Mouse (Mus musculus) liver, embryonic 15.5 days (tissue): ENCODE results near the gene Rag1. TPM values are rescaled to one million over a fixed set of nuclear protein-coding genes. Genes with fewer than 3 reads are reported as not detected.

ENCODE experiments used
- ATAC-seq: fragments of 200-750 bp; cut with Nextera tagmentation; 2 replicates; pipeline ENCODE4 v1.8.0; 2017; ENCODE audit warnings: moderate number of reproducible peaks, mild to moderate bottlenecking, moderate library complexity; ENCODE audit not compliant: insufficient read depth
- H3K27ac ChIP-seq: fragments of 300-500 bp; sonication (generic); replicated peaks from 2 replicates; pipeline ENCODE4 v1.5.1; 2015; ENCODE audit warnings: mild to moderate bottlenecking, inconsistent platforms
- H3K27me3 ChIP-seq: fragments of 300-500 bp; sonication (generic); 2 replicates; pipeline ENCODE4 v1.6.1; 2015; ENCODE audit warnings: mild to moderate bottlenecking, inconsistent platforms
- H3K36me3 ChIP-seq: fragments of 300-500 bp; sonication (generic); replicated peaks from 2 replicates; pipeline ENCODE4 v1.6.1; 2015; ENCODE audit warnings: moderate library complexity, mild to moderate bottlenecking, inconsistent platforms
- H3K4me1 ChIP-seq: fragments of 300-500 bp; sonication (generic); replicated peaks from 2 replicates; pipeline ENCODE4 v1.6.1; 2015; ENCODE audit warnings: inconsistent platforms
- H3K4me2 ChIP-seq: fragments of 300-500 bp; sonication (generic); 2 replicates; pipeline ENCODE4 v1.6.1; 2015; ENCODE audit warnings: moderate library complexity, mild to moderate bottlenecking, inconsistent platforms
- H3K4me3 ChIP-seq: fragments of 300-500 bp; sonication (generic); replicated peaks from 2 replicates; pipeline ENCODE4 v1.5.1; 2015; ENCODE audit warnings: mild to moderate bottlenecking, inconsistent platforms
- H3K9ac ChIP-seq: fragments of 300-500 bp; sonication (generic); 2 replicates; pipeline ENCODE4 v1.6.1; 2015; ENCODE audit warnings: moderate library complexity, mild to moderate bottlenecking, inconsistent platforms
- H3K9me3 ChIP-seq: fragments of 300-500 bp; sonication (generic); replicated peaks from 2 replicates; pipeline ENCODE4 v1.6.1; 2016; ENCODE audit warnings: inconsistent platforms
- WGBS: fragments of 180-500 bp; shearing (Covaris S2); methylation state at CpG from one replicate; pipeline ENCODE4 v1.1.7; 2015; ENCODE audit warnings: mixed read lengths; ENCODE audit not compliant: insufficient replicate concordance; 5-methylcytosine and 5-hydroxymethylcytosine counted together
- polyA plus RNA-seq: library from polyadenylated mRNA; unstranded; fragments of >200 nt; fragmentation: Nextera tagmentation; extraction: Ambion mirVana; gene quantifications from 2 replicates; pipeline ENCODE4 v1.2.1, GENCODE M21; 2015

The Rag1 gene
- polyA plus RNA-seq, 1 experiment from 2014 or later = 0.28 TPM

DNA sequence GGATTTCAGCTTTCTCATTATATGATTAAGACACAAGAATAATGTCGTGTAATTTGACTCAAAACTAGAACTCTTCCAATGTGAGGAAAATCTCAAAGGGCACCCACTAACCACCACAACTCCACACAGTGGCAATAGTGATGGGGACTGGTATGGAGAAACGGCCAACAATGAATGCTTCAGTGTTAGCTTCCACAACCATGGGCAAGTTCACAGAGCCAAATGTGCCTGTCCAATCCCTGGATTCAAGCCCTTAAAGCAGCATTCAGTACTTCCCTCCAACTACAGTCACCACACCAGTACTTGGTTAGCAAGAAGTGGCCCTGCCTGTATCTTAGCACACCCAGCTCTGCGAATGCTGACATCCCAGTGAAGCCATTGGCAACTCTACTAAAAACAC lies 38.4 kb downstream of the Rag1 start:
- 65% methylated on average over 3 of the region's 3 CpGs for WGBS
- H3K36me3 ChIP-seq = no peaks in the 10 kb centered on the region
- no peak overlapping the region for H3K4me3 ChIP-seq
- no peak overlapping the region for H3K27ac ChIP-seq
- no peaks in the 10 kb centered on the region for H3K9me3 ChIP-seq
- H3K4me1 ChIP-seq = no peaks in the 10 kb centered on the region
- no peak overlapping the region for H3K9ac ChIP-seq
- no peak for ATAC-seq
- H3K4me2 ChIP-seq = no peak overlapping the region
- no peaks in the 10 kb centered on the region for H3K27me3 ChIP-seq

- H3K4me3 ChIP-seq = no peak overlapping the region
- H3K27me3 ChIP-seq = no peaks in the 10 kb centered on the region
- H3K9ac ChIP-seq = no peak overlapping the region
- H3K4me2 ChIP-seq = no peak overlapping the region
- ATAC-seq = no peak
- H3K4me1 ChIP-seq = no peaks in the 10 kb centered on the region
- H3K9me3 ChIP-seq = no peaks in the 10 kb centered on the region
- no peaks in the 10 kb centered on the region for H3K36me3 ChIP-seq
- 69% methylated on average over 7 of the region's 7 CpGs for WGBS
- no peak overlapping the region for H3K27ac ChIP-seq
These were observed 40.9 kb downstream of the Rag1 start for GRCm38 (mm10) chr2:101608232-101608894.

GRCm38 (mm10) chr2:101603099-101603498 lies 46.2 kb downstream of the Rag1 start:
- Histone ChIP-seq H3K9ac (no peak overlapping the region), H3K4me3 (no peak overlapping the region), H3K4me2 (no peak overlapping the region), H3K36me3 (no peaks in the 10 kb centered on the region), H3K4me1 (no peaks in the 10 kb centered on the region), H3K27ac (no peak overlapping the region), H3K9me3 (no peaks in the 10 kb centered on the region), H3K27me3 (no peaks in the 10 kb centered on the region)
- no peak for ATAC-seq
- 64% methylated on average over 1 of the region's 1 CpGs for WGBS

DNA sequence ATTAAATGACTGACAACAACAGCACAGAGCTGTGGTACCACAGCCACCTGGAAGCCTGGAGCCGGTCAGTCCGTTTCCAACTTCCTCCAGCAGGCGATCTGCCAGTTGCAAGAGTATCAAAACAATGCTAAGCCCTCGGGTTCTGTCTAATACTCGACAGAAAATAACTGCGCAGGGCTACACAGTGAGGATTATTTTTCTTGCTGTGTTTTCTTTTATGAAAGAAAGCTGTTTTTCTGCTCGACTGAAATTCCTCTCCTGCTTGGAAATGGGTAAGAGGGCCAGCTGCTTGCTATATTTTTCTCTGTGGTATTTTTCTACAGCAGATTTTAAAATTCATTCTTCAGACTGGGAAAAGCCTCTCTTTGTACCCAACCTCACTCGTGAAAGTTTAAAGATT lies 48.6 kb downstream of the Rag1 start:
- no peak for ATAC-seq
- 38% methylated on average over 8 of the region's 8 CpGs for WGBS
- no peak overlapping the region for H3K4me3 ChIP-seq
- H3K36me3 ChIP-seq = no peaks in the 10 kb centered on the region
- no peaks in the 10 kb centered on the region for H3K27me3 ChIP-seq
- H3K4me2 ChIP-seq = no peak overlapping the region
- no peaks in the 10 kb centered on the region for H3K4me1 ChIP-seq
- H3K9me3 ChIP-seq = no peaks in the 10 kb centered on the region
- H3K9ac ChIP-seq = no peak overlapping the region
- no peak overlapping the region for H3K27ac ChIP-seq

GRCm38 (mm10) chr2:101598190-101599181 lies 50.8 kb downstream of the Rag1 start:
- H3K9me3 ChIP-seq = no peaks in the 10 kb centered on the region
- H3K27me3 ChIP-seq = no peaks in the 10 kb centered on the region
- no peak for ATAC-seq
- no peak overlapping the region for H3K27ac ChIP-seq
- no peaks in the 10 kb centered on the region for H3K4me1 ChIP-seq
- 64% methylated on average over 13 of the region's 13 CpGs for WGBS
- no peak overlapping the region for H3K4me2 ChIP-seq
- H3K4me3 ChIP-seq = no peak overlapping the region
- H3K36me3 ChIP-seq = no peaks in the 10 kb centered on the region
- no peak overlapping the region for H3K9ac ChIP-seq

DNA sequence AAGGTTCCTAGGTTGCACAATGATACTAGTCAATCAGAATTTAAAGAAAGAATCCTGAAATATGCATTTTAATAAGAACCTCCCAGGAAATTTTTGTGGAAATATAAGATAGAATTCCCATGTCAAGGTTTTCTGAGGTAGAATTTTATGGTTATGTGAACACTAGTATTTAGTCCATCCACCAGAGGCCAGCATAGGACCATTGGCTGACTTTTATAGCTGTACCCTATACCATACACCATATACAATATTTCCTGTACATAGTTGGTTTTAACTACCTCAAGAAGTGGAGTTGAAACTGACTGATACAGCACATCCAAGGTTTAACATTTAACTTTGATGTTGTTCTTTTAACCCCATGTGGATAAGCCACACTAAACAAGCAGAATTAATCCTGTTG lies 52.1 kb downstream of the Rag1 start:
- Histone ChIP-seq H3K36me3 (no peaks in the 10 kb centered on the region), H3K27ac (no peak overlapping the region), H3K4me2 (no peak overlapping the region), H3K27me3 (no peaks in the 10 kb centered on the region), H3K4me3 (no peak overlapping the region), H3K4me1 (no peaks in the 10 kb centered on the region), H3K9me3 (no peaks in the 10 kb centered on the region), H3K9ac (no peak overlapping the region)
- ATAC-seq = no peak

GRCm38 (mm10) chr2:101594681-101595080 lies 54.6 kb downstream of the Rag1 start:
- no peak overlapping the region for H3K27ac ChIP-seq
- WGBS = 59% methylated on average over 5 of the region's 5 CpGs
- no peaks in the 10 kb centered on the region for H3K36me3 ChIP-seq
- ATAC-seq = no peak
- H3K4me1 ChIP-seq = no peaks in the 10 kb centered on the region
- no peaks in the 10 kb centered on the region for H3K9me3 ChIP-seq
- H3K4me3 ChIP-seq = no peak overlapping the region
- no peaks in the 10 kb centered on the region for H3K27me3 ChIP-seq
- no peak overlapping the region for H3K4me2 ChIP-seq
- H3K9ac ChIP-seq = no peak overlapping the region

DNA sequence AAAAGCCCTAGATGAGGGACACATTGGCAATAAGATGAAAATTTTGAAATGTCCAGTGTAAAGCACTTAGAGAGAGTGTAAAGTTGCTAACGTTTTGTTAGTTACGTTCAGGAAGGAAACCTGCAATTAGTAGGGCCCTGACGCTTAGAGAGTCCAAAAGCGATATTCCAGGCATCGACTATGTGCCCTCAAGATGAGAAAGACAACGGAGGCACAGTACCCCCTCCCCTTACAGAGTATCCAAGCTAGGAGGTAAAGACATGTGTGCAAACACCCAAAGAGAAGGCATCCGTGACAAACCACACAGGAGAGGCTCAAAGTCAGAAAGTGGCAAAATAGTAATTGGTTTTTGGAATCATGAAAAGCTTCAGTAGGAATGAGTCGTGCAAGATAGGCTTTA lies 56.4 kb downstream of the Rag1 start:
- no peaks in the 10 kb centered on the region for H3K27me3 ChIP-seq
- H3K27ac ChIP-seq = no peak overlapping the region
- H3K36me3 ChIP-seq = no peaks in the 10 kb centered on the region
- no peak overlapping the region for H3K9ac ChIP-seq
- H3K4me3 ChIP-seq = no peak overlapping the region
- H3K4me1 ChIP-seq = no peaks in the 10 kb centered on the region
- no peak for ATAC-seq
- H3K9me3 ChIP-seq = no peaks in the 10 kb centered on the region
- 67% methylated on average over 8 of the region's 8 CpGs for WGBS
- H3K4me2 ChIP-seq = no peak overlapping the region

GRCm38 (mm10) chr2:101592023-101592841 lies 57.1 kb downstream of the Rag1 start:
- no peak overlapping the region for H3K4me3 ChIP-seq
- H3K9ac ChIP-seq = no peak overlapping the region
- no peaks in the 10 kb centered on the region for H3K4me1 ChIP-seq
- no peak for ATAC-seq
- WGBS = 50% methylated on average over 10 of the region's 10 CpGs
- no peak overlapping the region for H3K4me2 ChIP-seq
- no peaks in the 10 kb centered on the region for H3K27me3 ChIP-seq
- no peak overlapping the region for H3K27ac ChIP-seq
- H3K36me3 ChIP-seq = no peaks in the 10 kb centered on the region
- H3K9me3 ChIP-seq = no peaks in the 10 kb centered on the region

- H3K36me3 ChIP-seq = no peaks in the 10 kb centered on the region
- no peak for ATAC-seq
- H3K27me3 ChIP-seq = no peaks in the 10 kb centered on the region
- H3K4me2 ChIP-seq = no peak overlapping the region
- no peak overlapping the region for H3K9ac ChIP-seq
- H3K9me3 ChIP-seq = no peaks in the 10 kb centered on the region
- H3K27ac ChIP-seq = no peak overlapping the region
- WGBS = 68% methylated on average over 8 of the region's 8 CpGs
- H3K4me3 ChIP-seq = no peak overlapping the region
- no peaks in the 10 kb centered on the region for H3K4me1 ChIP-seq
These were observed 57.9 kb downstream of the Rag1 start for GRCm38 (mm10) chr2:101591356-101591755.
